Mouse (Mus musculus) thymus, postnatal 14 days (tissue): ENCODE results near the gene Vmn2r27.

Source experiments
- DNase-seq: peaks from one replicate; pipeline ENCODE4 v3.0.0; 2021

Gene Vmn2r27

GRCm38 (mm10) chr6:124231756-124232155 is at the start of gene Vmn2r27:
Gene Vmn2r27, minus strand, starts transcription at chr6:124231856.
- no peak for DNase-seq

- DNase-seq, result no peak
Measured at GRCm38 (mm10) chr6:124278291-124278690, 46.6 kb upstream of the Vmn2r27 start.

GRCm38 (mm10) chr6:124277641-124278040 is 46.0 kb upstream of the Vmn2r27 start:
- no peak for DNase-seq

- DNase-seq, result no peak
Measured at GRCm38 (mm10) chr6:124273231-124273880, 41.7 kb upstream of the Vmn2r27 start.

GRCm38 (mm10) chr6:124262696-124263095 is 31.0 kb upstream of the Vmn2r27 start:
- DNase-seq, result peak; percentile 84

- DNase-seq, result peak; percentile 77
Measured at GRCm38 (mm10) chr6:124260198-124260931, 28.7 kb upstream of the Vmn2r27 start.

GRCm38 (mm10) chr6:124255721-124256470 is 24.2 kb upstream of the Vmn2r27 start:
- no peak for DNase-seq

- no peak for DNase-seq
Measured at GRCm38 (mm10) chr6:124202116-124202515, 29.5 kb downstream of the Vmn2r27 start.

- DNase-seq, result no peak
Measured at GRCm38 (mm10) chr6:124168499-124169257, 63.0 kb downstream of the Vmn2r27 start.

- DNase-seq, result no peak
Measured at GRCm38 (mm10) chr6:124166596-124166995, 65.1 kb downstream of the Vmn2r27 start.

- no peak for DNase-seq
Measured at GRCm38 (mm10) chr6:124149808-124150207, 81.8 kb downstream of the Vmn2r27 start.
